In the genomic region with DNA sequence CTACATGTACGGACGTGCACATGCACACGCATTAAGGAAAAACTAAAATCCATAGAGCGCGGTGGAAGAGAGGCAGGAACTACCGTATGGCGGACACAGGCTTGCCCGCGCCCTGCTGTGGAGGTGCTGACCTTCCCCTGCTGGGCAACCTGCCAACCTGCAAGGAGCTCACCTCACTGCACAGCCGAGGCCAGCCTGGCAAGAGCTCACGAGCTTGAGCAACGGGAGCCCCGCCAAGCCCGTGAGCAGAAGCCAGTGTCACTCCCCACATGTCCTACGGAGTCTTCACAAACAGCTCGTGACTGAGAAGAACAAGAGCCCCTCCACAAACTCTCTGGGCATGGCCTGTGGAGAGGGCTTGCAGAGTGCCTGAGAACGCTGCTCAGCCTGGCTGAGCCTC, we compare ENCODE assay signal across 8 mouse cellular contexts. TPM values are rescaled to one million over a fixed set of nuclear protein-coding genes. Genes with fewer than 3 reads are reported as not detected.
DNase-seq lines count a peak whose midpoint lies in the region; ATAC-seq and TF ChIP-seq lines count a peak whose summit lies in the region.

No protein-coding gene starts in this region.

- no peak overlapping the region for H3K9ac ChIP-seq in forebrain, embryonic 14.5 days (ENCODE audit: low read length)
- no peak overlapping the region for H3K9ac ChIP-seq in forebrain, embryonic 11.5 days (ENCODE audit: low read length)
- H3K9ac ChIP-seq in kidney, postnatal 0 days (ENCODE audit: low read depth, low read length), result no peak overlapping the region

- H3K9me3 ChIP-seq in forebrain, embryonic 14.5 days (replicated peaks; ENCODE audit: control insufficient read depth, low read length), result no peaks in the 10 kb centered on the region
- H3K9me3 ChIP-seq in forebrain, embryonic 11.5 days (ENCODE audit: control insufficient read depth, low read length), result no peaks in the 10 kb centered on the region
- H3K9me3 ChIP-seq in kidney, postnatal 0 days (replicated peaks; ENCODE audit: low read length), result no peaks in the 10 kb centered on the region

- H3K4me2 ChIP-seq in forebrain, embryonic 14.5 days (ENCODE audit: low read length), result no peak overlapping the region
- H3K4me2 ChIP-seq in forebrain, embryonic 11.5 days (ENCODE audit: low read depth, low read length, severe bottlenecking), result no peak overlapping the region
- H3K4me2 ChIP-seq in kidney, postnatal 0 days (ENCODE audit: low read length), result no peak overlapping the region

- intact Hi-C loops in left cerebral cortex, postnatal 36 days (cut with DNase I), result no loop called here

- ATAC-seq in forebrain, embryonic 14.5 days, result no peak
- ATAC-seq in forebrain, embryonic 11.5 days (replicated peaks; ENCODE audit: low FRiP score), result no peak
- peak; percentile 78 for ATAC-seq in kidney, postnatal 0 days (replicated peaks; ENCODE audit: low FRiP score, low read depth)
- ATAC-seq in erythroid progenitor cell, adult 5-6 weeks (replicated peaks; ENCODE audit: low FRiP score, poor library complexity, severe bottlenecking), result no peak

- 66% methylated on average over 17 of the region's 17 CpGs for WGBS in forebrain, embryonic 14.5 days
- 86% methylated on average over 17 of the region's 17 CpGs for WGBS in forebrain, embryonic 11.5 days
- WGBS in kidney, postnatal 0 days, result 47% methylated on average over 17 of the region's 17 CpGs

- DNase-seq in forebrain, embryonic 14.5 days (ENCODE audit: low spot score), result peak; percentile 31
- no peak for DNase-seq in forebrain, embryonic 11.5 days (ENCODE audit: low spot score)
- DNase-seq in brain, adult 2 months (ENCODE audit: low read depth, low spot score), result peak; percentile 92
- peak; percentile 53 to 73 for DNase-seq in heart, adult 9 months (ENCODE audit: low spot score in 2 of 2)
- DNase-seq in kidney, postnatal 0 days (ENCODE audit: low spot score), result no peak
- peak; percentile 77 for DNase-seq in ovary, adult 18-20 months (ENCODE audit: low spot score)
- no peak for DNase-seq in left cerebral cortex, postnatal 36 days (ENCODE audit: low spot score in 2 of 2)

- no peaks in the 10 kb centered on the region for H3K36me3 ChIP-seq in forebrain, embryonic 14.5 days (ENCODE audit: control insufficient read depth, insufficient read depth, low read length)
- no peaks in the 10 kb centered on the region for H3K36me3 ChIP-seq in forebrain, embryonic 11.5 days (ENCODE audit: control insufficient read depth, insufficient read depth, low read length)
- no peaks in the 10 kb centered on the region for H3K36me3 ChIP-seq in kidney, postnatal 0 days (ENCODE audit: insufficient read depth, low read length)

- H3K27ac ChIP-seq in forebrain, embryonic 14.5 days (ENCODE audit: low read depth, low read length), result no peak overlapping the region
- no peak overlapping the region for H3K27ac ChIP-seq in forebrain, embryonic 11.5 days (ENCODE audit: low read depth, low read length)
- H3K27ac ChIP-seq in kidney, postnatal 0 days, result 0 out of 2 replicates have a peak overlapping the region, but pooled peaks have one; percentile 2

- H3K4me3 ChIP-seq in forebrain, embryonic 14.5 days (ENCODE audit: low read depth, low read length), result no peak overlapping the region
- no peak overlapping the region for H3K4me3 ChIP-seq in forebrain, embryonic 11.5 days (ENCODE audit: low read depth, low read length)
- H3K4me3 ChIP-seq in kidney, postnatal 0 days (replicated peaks; ENCODE audit: low read depth, low read length), result no peak overlapping the region

- H3K4me1 ChIP-seq in forebrain, embryonic 14.5 days (ENCODE audit: control insufficient read depth, insufficient read depth, low read length), result peaks cover 3% of the 10 kb centered on the region; the same call in 1 of the 2 replicates
- no peaks in the 10 kb centered on the region for H3K4me1 ChIP-seq in forebrain, embryonic 11.5 days (replicated peaks; ENCODE audit: control insufficient read depth, insufficient read depth, low read length)
- H3K4me1 ChIP-seq in kidney, postnatal 0 days (replicated peaks; ENCODE audit: insufficient read depth, low read length), result peaks cover 4% of the 10 kb centered on the region; the same call in 1 of the 2 replicates

- H3K27me3 ChIP-seq in forebrain, embryonic 14.5 days (replicated peaks; ENCODE audit: control insufficient read depth, insufficient read depth, low read length), result no peaks in the 10 kb centered on the region
- H3K27me3 ChIP-seq in forebrain, embryonic 11.5 days (ENCODE audit: control insufficient read depth, insufficient read depth, low read length), result no peaks in the 10 kb centered on the region
- no peaks in the 10 kb centered on the region for H3K27me3 ChIP-seq in kidney, postnatal 0 days (ENCODE audit: insufficient read depth, low read length)

- TF ChIP-seq CTCF in kidney, postnatal 0 days (IDR thresholded peaks at IDR 0.05; ENCODE audit: low read depth), result peak; percentile 12; the same call in 1 of the 2 replicates

RNA-seq across cellular contexts. Expression of gene Pex14, which starts 18.1 kb away (rescaled TPM):
- polyA plus RNA-seq in forebrain, embryonic 14.5 days (2014; fragmentation: Nextera tagmentation; extraction: Ambion mirVana), result 30.7 and 43.1 TPM in 2 replicates
- polyA plus RNA-seq in forebrain, embryonic 11.5 days (2014; fragmentation: Nextera tagmentation; extraction: Ambion mirVana), result 43.5 TPM in 2 replicates
- 55.6 and 61.6 TPM in 2 replicates for polyA plus RNA-seq in kidney, postnatal 0 days (2015; fragmentation: Nextera tagmentation; extraction: Ambion mirVana)
- total RNA-seq in erythroid progenitor cell, adult 5-6 weeks (2015; ENCODE audit: low replicate concordance), result 3.2 and 5.4 TPM in 2 replicates
- total RNA-seq in erythroid progenitor cell, adult 5-6 weeks (2017; ENCODE audit: low replicate concordance), result 0.91 and 3.0 TPM in 2 replicates
- 10 to 100 TPM; 48.4 to 57.5 TPM for total RNA-seq in left cerebral cortex, postnatal 36 days (2021)

RNA-seq across cellular contexts. Expression of gene Dffa, which starts 22.4 kb away (rescaled TPM):
- 17.8 and 20.6 TPM in 2 replicates for polyA plus RNA-seq in forebrain, embryonic 14.5 days (2014; fragmentation: Nextera tagmentation; extraction: Ambion mirVana)
- 28.5 and 29.6 TPM in 2 replicates for polyA plus RNA-seq in forebrain, embryonic 11.5 days (2014; fragmentation: Nextera tagmentation; extraction: Ambion mirVana)
- polyA plus RNA-seq in kidney, postnatal 0 days (2015; fragmentation: Nextera tagmentation; extraction: Ambion mirVana), result 30.3 and 32.9 TPM in 2 replicates
- total RNA-seq in erythroid progenitor cell, adult 5-6 weeks (2015; ENCODE audit: low replicate concordance), result 1.8 and 10.5 TPM in 2 replicates
- 3.0 and 4.2 TPM in 2 replicates for total RNA-seq in erythroid progenitor cell, adult 5-6 weeks (2017; ENCODE audit: low replicate concordance)
- total RNA-seq in left cerebral cortex, postnatal 36 days (2021), result 10 to 100 TPM; 52.3 to 62.9 TPM

RNA-seq across cellular contexts. Expression of gene Cort, which starts 45.0 kb away (rescaled TPM):
- 0.63 and 1.7 TPM in 2 replicates for polyA plus RNA-seq in forebrain, embryonic 14.5 days (2014; fragmentation: Nextera tagmentation; extraction: Ambion mirVana)
- 0.49 and 1.3 TPM in 2 replicates for polyA plus RNA-seq in forebrain, embryonic 11.5 days (2014; fragmentation: Nextera tagmentation; extraction: Ambion mirVana)
- 0.18 TPM in 1 of 2 replicates, not detected in the other for polyA plus RNA-seq in kidney, postnatal 0 days (2015; fragmentation: Nextera tagmentation; extraction: Ambion mirVana)
- total RNA-seq in erythroid progenitor cell, adult 5-6 weeks (2015; ENCODE audit: low replicate concordance), result not detected in 2 replicates
- total RNA-seq in erythroid progenitor cell, adult 5-6 weeks (2017; ENCODE audit: low replicate concordance), result not detected in 2 replicates
- total RNA-seq in left cerebral cortex, postnatal 36 days (2021), result 10 to 100 TPM; 12.1 to 14.8 TPM

RNA-seq across cellular contexts. Expression of gene Cenps, which starts 55.9 kb away (rescaled TPM):
- polyA plus RNA-seq in forebrain, embryonic 14.5 days (2014; fragmentation: Nextera tagmentation; extraction: Ambion mirVana), result 24.4 and 29.2 TPM in 2 replicates
- polyA plus RNA-seq in forebrain, embryonic 11.5 days (2014; fragmentation: Nextera tagmentation; extraction: Ambion mirVana), result 49.5 and 52.3 TPM in 2 replicates
- polyA plus RNA-seq in kidney, postnatal 0 days (2015; fragmentation: Nextera tagmentation; extraction: Ambion mirVana), result 25.3 and 28.3 TPM in 2 replicates
- total RNA-seq in erythroid progenitor cell, adult 5-6 weeks (2015; ENCODE audit: low replicate concordance), result 6.1 and 9.6 TPM in 2 replicates
- total RNA-seq in erythroid progenitor cell, adult 5-6 weeks (2017; ENCODE audit: low replicate concordance), result 6.9 and 44.3 TPM in 2 replicates
- 10 to 100 TPM; 20.0 to 24.3 TPM for total RNA-seq in left cerebral cortex, postnatal 36 days (2021)

Comparison
In these comparisons a context has a peak if more than half of its experiments do, and no peak if none do; other contexts are left out.
1. DNase-seq: peak in forebrain, embryonic 14.5 days (single experiment), brain, adult 2 months (single experiment), heart, adult 9 months (2 of 2) and ovary, adult 18-20 months (single experiment); none in forebrain, embryonic 11.5 days (single experiment), kidney, postnatal 0 days (single experiment) and left cerebral cortex, postnatal 36 days (0 of 2).